Mouse (Mus musculus): ENCODE results near the gene Mast1. TPM values are rescaled to one million over a fixed set of nuclear protein-coding genes. Genes with fewer than 3 reads are reported as not detected.

The Mast1 gene
- total and polyA plus RNA-seq, 3 experiments = 0.21 to 0.34 TPM; not detected in 1

GRCm38 (mm10) chr8:84928456-84929306 is 8.5 kb downstream of the Mast1 start:
- Histone ChIP-seq H3K36me3 (replicated peaks in 1 of 2; ENCODE audit: control insufficient read depth in 1 of 2, insufficient read depth in 1 of 2, low read length in 1 of 2) (no peaks in the 10 kb centered on the region), H3K4me3 (replicated peaks in 1 of 3; ENCODE audit: low read depth in 2 of 3, low read length in 2 of 3, poor library complexity in 1 of 3) (peak overlapping the region in 1 of 3 experiments; percentile 33), H3K9me3 (replicated peaks; ENCODE audit: low read length) (no peaks in the 10 kb centered on the region), H3K27ac (ENCODE audit: insufficient read depth, low read depth) (no peak overlapping the region), H3K4me1 (ENCODE audit: control insufficient read depth in 1 of 2, insufficient read depth in 2 of 2) (peaks cover 5% of the 10 kb centered on the region in 2 experiments; a peak in 3 of 4 replicates), H3K27me3 (replicated peaks) (peaks cover 38% of the 10 kb centered on the region), H3K79me2 (replicated peaks; ENCODE audit: control insufficient read depth, extremely low read depth, insufficient read depth, poor library complexity, severe bottlenecking) (no peaks in the 10 kb centered on the region), H3K4me2 (ENCODE audit: insufficient read depth, low read depth, poor library complexity, severe bottlenecking) (peak overlapping the region; percentile 93), H3K9ac (ENCODE audit: insufficient read depth, low read depth) (no peak overlapping the region)
- dilution Hi-C loops (cut with MboI; ENCODE audit: extremely low pct_ligation_motif_present, extremely low pct_unique_long_range_greater_than_20kb, low sequenced_read_pairs) = no loop called here
- TF ChIP-seq NRF1 (IDR thresholded peaks at IDR 0.05; ENCODE audit: low read depth, low read length) (no peak), CHD1 (IDR thresholded peaks at IDR 0.05; ENCODE audit: low read depth, low read length) (no peak), RAD21 (IDR thresholded peaks at IDR 0.05; ENCODE audit: low read depth, low read length) (peak; percentile 42), ETS1 (conservative IDR thresholded peaks at IDR 0.05; ENCODE audit: low read depth, low read length) (no peak), SIN3A (IDR thresholded peaks at IDR 0.05; ENCODE audit: low read length) (no peak), POLR2A (IDR thresholded peaks at IDR 0.05; ENCODE audit: low read depth, low read length) (no peak), UBTF (IDR thresholded peaks at IDR 0.05; ENCODE audit: low read depth, low read length) (no peak), E2F4 (IDR thresholded peaks at IDR 0.05; ENCODE audit: insufficient replicate concordance, low read depth, low read length) (no peak), CHD2 (IDR thresholded peaks at IDR 0.05; ENCODE audit: low read length) (peak; percentile 63), USF1 (IDR thresholded peaks at IDR 0.05; ENCODE audit: low read depth, low read length) (no peak), EP300 (IDR thresholded peaks at IDR 0.05; ENCODE audit: low read length) (no peak), SMC3 (IDR thresholded peaks at IDR 0.05; ENCODE audit: low read depth, low read length) (peak; percentile 61), KAT2A (IDR thresholded peaks at IDR 0.05; ENCODE audit: insufficient replicate concordance, low read length) (no peak), NELFE (IDR thresholded peaks at IDR 0.05; ENCODE audit: low read depth, low read length) (no peak), MYC (IDR thresholded peaks at IDR 0.05; ENCODE audit: low read depth, low read length) (no peak), BHLHE40 (IDR thresholded peaks at IDR 0.05; ENCODE audit: low read depth, low read length) (peak; percentile 65; the same call in 1 of the 2 replicates), CTCF (conservative IDR thresholded peaks at IDR 0.05 in 1 of 2, IDR thresholded peaks at IDR 0.05 in 1 of 2; ENCODE audit: low read depth in 2 of 2, low read length in 2 of 2) (peak in 1 of 2 experiments; percentile 73; a peak in 2 of 4 replicates), HCFC1 (IDR thresholded peaks at IDR 0.05; ENCODE audit: low read depth, low read length) (no peak), IRF4 (IDR thresholded peaks at IDR 0.05; ENCODE audit: low read depth, low read length) (peak; percentile 60), GABPA (IDR thresholded peaks at IDR 0.05; ENCODE audit: insufficient replicate concordance, low read depth, low read length) (no peak)
- DNase-seq (ENCODE audit: extremely low read depth) = peak; percentile 54
- in situ Hi-C loops (cut with MboI; ENCODE audit: low pct_ligation_motif_present, low pct_unique_long_range_greater_than_20kb, low sequenced_read_pairs) = no loop called here

DNA sequence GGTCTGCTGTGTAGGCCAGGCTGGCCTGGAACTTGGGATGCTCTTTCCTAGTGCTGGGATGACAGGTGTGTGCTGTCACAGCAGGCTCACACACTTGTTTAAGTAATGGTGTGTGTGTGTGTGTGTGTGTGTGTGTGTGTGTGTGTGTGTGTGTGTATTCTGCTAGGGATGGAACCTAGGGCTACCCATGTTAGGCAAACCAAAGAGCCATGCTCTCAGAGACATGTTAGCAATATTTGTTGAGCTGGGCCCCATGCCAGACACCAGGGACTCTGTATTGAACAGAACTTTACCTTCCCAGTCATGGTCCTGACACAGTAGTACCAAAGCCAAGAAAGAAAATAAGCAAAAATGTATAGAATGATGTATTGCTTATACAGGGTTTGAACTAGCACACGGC is 9.6 kb downstream of the Mast1 start:
- no peak overlapping the region for H3K4me3 ChIP-seq (replicated peaks in 1 of 3; ENCODE audit: low read depth in 2 of 3, low read length in 2 of 3, poor library complexity in 1 of 3)
- no peaks in the 10 kb centered on the region for H3K79me2 ChIP-seq (replicated peaks; ENCODE audit: control insufficient read depth, extremely low read depth, insufficient read depth, poor library complexity, severe bottlenecking)
- no peaks in the 10 kb centered on the region for H3K9me3 ChIP-seq (replicated peaks; ENCODE audit: low read length)
- dilution Hi-C loops (cut with MboI; ENCODE audit: extremely low pct_ligation_motif_present, extremely low pct_unique_long_range_greater_than_20kb, low sequenced_read_pairs) (no loop called here), in situ Hi-C loops (cut with MboI; ENCODE audit: low pct_ligation_motif_present, low pct_unique_long_range_greater_than_20kb, low sequenced_read_pairs) (no loop called here)
- H3K4me1 ChIP-seq (ENCODE audit: control insufficient read depth in 1 of 2, insufficient read depth in 2 of 2) = peaks cover 5 to 6% of the 10 kb centered on the region in 2 experiments; a peak in 3 of 4 replicates
- no peaks in the 10 kb centered on the region for H3K36me3 ChIP-seq (replicated peaks in 1 of 2; ENCODE audit: control insufficient read depth in 1 of 2, insufficient read depth in 1 of 2, low read length in 1 of 2)
- H3K27ac ChIP-seq (ENCODE audit: insufficient read depth, low read depth) = no peak overlapping the region
- no peak overlapping the region for H3K9ac ChIP-seq (ENCODE audit: insufficient read depth, low read depth)
- no peak overlapping the region for H3K4me2 ChIP-seq (ENCODE audit: insufficient read depth, low read depth, poor library complexity, severe bottlenecking)
- TF ChIP-seq UBTF (IDR thresholded peaks at IDR 0.05; ENCODE audit: low read depth, low read length) (no peak), MAX (IDR thresholded peaks at IDR 0.05; ENCODE audit: low read length) (no peak), SIN3A (IDR thresholded peaks at IDR 0.05; ENCODE audit: low read length) (no peak), NELFE (IDR thresholded peaks at IDR 0.05; ENCODE audit: low read depth, low read length) (no peak), CTCF (conservative IDR thresholded peaks at IDR 0.05 in 1 of 2, IDR thresholded peaks at IDR 0.05 in 1 of 2; ENCODE audit: low read depth in 2 of 2, low read length in 2 of 2) (no peak), ZC3H11A (IDR thresholded peaks at IDR 0.05; ENCODE audit: low read depth, low read length) (no peak), ZKSCAN1 (IDR thresholded peaks at IDR 0.05; ENCODE audit: borderline replicate concordance, low read depth, low read length) (no peak), ELF1 (IDR thresholded peaks at IDR 0.05; ENCODE audit: low read depth, low read length) (no peak), ZNF384 (IDR thresholded peaks at IDR 0.05; ENCODE audit: low read depth, low read length) (no peak), BHLHE40 (IDR thresholded peaks at IDR 0.05; ENCODE audit: low read depth, low read length) (no peak)
- H3K27me3 ChIP-seq (replicated peaks) = peaks cover 32% of the 10 kb centered on the region
- DNase-seq (ENCODE audit: extremely low read depth) = no peak

Measured in CH12.LX (cell line).